Mouse (Mus musculus) embryo, embryonic 10.5 days (tissue): Measurements from ENCODE around the gene Slc24a2.
A peak's percentile ranks its signal among the peaks of the same experiment; 100 is the strongest.

Experiments
- DNase-seq: peaks from one replicate; pipeline ENCODE4 v3.0.0-alpha.2; 2015; ENCODE audit warnings: low spot score

Slc24a2 gene

GRCm38 (mm10) chr4:87041412-87041997 is 188.8 kb downstream of the Slc24a2 start:
- DNase-seq, result no peak

GRCm38 (mm10) chr4:87037592-87037991 is 192.7 kb downstream of the Slc24a2 start:
- peak; percentile 55 for DNase-seq

GRCm38 (mm10) chr4:87036507-87036906 is 193.8 kb downstream of the Slc24a2 start:
- no peak for DNase-seq

GRCm38 (mm10) chr4:87035701-87036100 is 194.6 kb downstream of the Slc24a2 start:
- no peak for DNase-seq

GRCm38 (mm10) chr4:87032632-87033031 is 197.6 kb downstream of the Slc24a2 start:
- DNase-seq, result no peak

GRCm38 (mm10) chr4:87031076-87031475 is 199.2 kb downstream of the Slc24a2 start:
- DNase-seq, result no peak

- no peak for DNase-seq
Observed at GRCm38 (mm10) chr4:87026311-87027151, 203.7 kb downstream of the Slc24a2 start.

- no peak for DNase-seq
Observed at GRCm38 (mm10) chr4:87024556-87024955, 205.7 kb downstream of the Slc24a2 start.

GRCm38 (mm10) chr4:87021542-87021941 is 208.7 kb downstream of the Slc24a2 start:
- no peak for DNase-seq

GRCm38 (mm10) chr4:87019486-87020105 is 210.7 kb downstream of the Slc24a2 start:
- DNase-seq, result no peak

- no peak for DNase-seq
Observed at GRCm38 (mm10) chr4:87018073-87018997, 211.9 kb downstream of the Slc24a2 start.

- no peak for DNase-seq
Observed at GRCm38 (mm10) chr4:87017464-87017863, 212.8 kb downstream of the Slc24a2 start.

GRCm38 (mm10) chr4:87015746-87016145 is 214.5 kb downstream of the Slc24a2 start:
- no peak for DNase-seq

- no peak for DNase-seq
Observed at GRCm38 (mm10) chr4:87013721-87014620, 216.3 kb downstream of the Slc24a2 start.

GRCm38 (mm10) chr4:86992470-86992869 is 237.8 kb downstream of the Slc24a2 start:
- DNase-seq, result no peak

- peak; percentile 16 for DNase-seq
Observed at GRCm38 (mm10) chr4:86989301-86989700, 241.0 kb downstream of the Slc24a2 start.

GRCm38 (mm10) chr4:86987846-86988245 is 242.4 kb downstream of the Slc24a2 start:
- no peak for DNase-seq

- no peak for DNase-seq
Observed at GRCm38 (mm10) chr4:86977272-86977671, 253.0 kb downstream of the Slc24a2 start.

- DNase-seq, result peak; percentile 90
Observed at GRCm38 (mm10) chr4:86957576-86958411, 272.5 kb downstream of the Slc24a2 start.

GRCm38 (mm10) chr4:86955448-86955847 is 274.8 kb downstream of the Slc24a2 start:
- no peak for DNase-seq
